Mouse (Mus musculus) kidney, embryonic 16.5 days (tissue): ENCODE measurements around the gene Epha3. TPM values are rescaled to one million over a fixed set of nuclear protein-coding genes. Genes with fewer than 3 reads are reported as not detected.

Source experiments
- ATAC-seq: fragments of 200-750 bp; cut with Nextera tagmentation; 2 replicates; pipeline ENCODE4 v1.8.0; 2017; ENCODE audit warnings: moderate TSS enrichment; ENCODE audit not compliant: low FRiP score, low TSS enrichment
- H3K27ac ChIP-seq: fragments of 300-500 bp; sonication (generic); 2 replicates; pipeline ENCODE4 v1.5.1; 2014; ENCODE audit warnings: low read length
- H3K27me3 ChIP-seq: fragments of 300-500 bp; sonication (generic); 2 replicates; pipeline ENCODE4 v1.6.1; 2014; ENCODE audit warnings: low read length, control low read depth, mixed read lengths; ENCODE audit not compliant: insufficient read depth
- H3K36me3 ChIP-seq: fragments of 300-500 bp; sonication (generic); 2 replicates; pipeline ENCODE4 v1.6.1; 2014; ENCODE audit warnings: low read length, control low read depth, mixed read lengths; ENCODE audit not compliant: insufficient read depth
- H3K4me1 ChIP-seq: fragments of 300-500 bp; sonication (generic); 2 replicates; pipeline ENCODE4 v1.6.1; 2014; ENCODE audit warnings: low read length, control low read depth, mixed read lengths; ENCODE audit not compliant: insufficient read depth
- H3K4me2 ChIP-seq: fragments of 300-500 bp; sonication (generic); replicated peaks from 2 replicates; pipeline ENCODE4 v1.6.1; 2014; ENCODE audit warnings: low read depth, low read length
- H3K4me3 ChIP-seq: fragments of 300-500 bp; sonication (generic); 2 replicates; pipeline ENCODE4 v1.5.1; 2014; ENCODE audit warnings: mild to moderate bottlenecking, low read length
- H3K9ac ChIP-seq: fragments of 300-500 bp; sonication (generic); replicated peaks from 2 replicates; pipeline ENCODE4 v1.6.1; 2014; ENCODE audit warnings: low read length
- H3K9me3 ChIP-seq: fragments of 300-500 bp; sonication (generic); 2 replicates; pipeline ENCODE4 v1.6.1; 2016; ENCODE audit warnings: low read length, control low read depth
- WGBS: fragments of 180-500 bp; shearing (Covaris S2); extraction: QIAGEN DNeasy Blood & Tissue Kit; methylation state at CpG from one replicate; pipeline ENCODE4 v1.1.7; 2014; 5-methylcytosine and 5-hydroxymethylcytosine counted together
- polyA plus RNA-seq: library from polyadenylated mRNA; unstranded; fragments of >200 nt; fragmentation: Nextera tagmentation; extraction: Ambion mirVana; gene quantifications from 2 replicates; pipeline ENCODE4 v1.2.1, GENCODE M21; 2015

The Epha3 gene
- polyA plus RNA-seq, 1 experiment from 2014 or later = 15.8 TPM

GRCm38 (mm10) chr16:63674426-63674825 is 189.5 kb downstream of the Epha3 start:
- WGBS = 52% methylated on average over 1 of the region's 1 CpGs
- no peak for ATAC-seq
- Histone ChIP-seq H3K4me2 (no peak overlapping the region), H3K4me1 (no peaks in the 10 kb centered on the region), H3K27me3 (no peaks in the 10 kb centered on the region), H3K9me3 (no peaks in the 10 kb centered on the region), H3K9ac (no peak overlapping the region), H3K4me3 (no peak overlapping the region), H3K27ac (no peak overlapping the region), H3K36me3 (no peaks in the 10 kb centered on the region)

- H3K4me1 ChIP-seq = no peaks in the 10 kb centered on the region
- H3K9ac ChIP-seq = no peak overlapping the region
- ATAC-seq = no peak
- no peak overlapping the region for H3K27ac ChIP-seq
- H3K27me3 ChIP-seq = no peaks in the 10 kb centered on the region
- no peaks in the 10 kb centered on the region for H3K36me3 ChIP-seq
- H3K9me3 ChIP-seq = no peaks in the 10 kb centered on the region
- WGBS = 94% methylated on average over 9 of the region's 9 CpGs
- H3K4me3 ChIP-seq = no peak overlapping the region
- no peak overlapping the region for H3K4me2 ChIP-seq
Measured at GRCm38 (mm10) chr16:63673236-63673840, 190.6 kb downstream of the Epha3 start.

DNA sequence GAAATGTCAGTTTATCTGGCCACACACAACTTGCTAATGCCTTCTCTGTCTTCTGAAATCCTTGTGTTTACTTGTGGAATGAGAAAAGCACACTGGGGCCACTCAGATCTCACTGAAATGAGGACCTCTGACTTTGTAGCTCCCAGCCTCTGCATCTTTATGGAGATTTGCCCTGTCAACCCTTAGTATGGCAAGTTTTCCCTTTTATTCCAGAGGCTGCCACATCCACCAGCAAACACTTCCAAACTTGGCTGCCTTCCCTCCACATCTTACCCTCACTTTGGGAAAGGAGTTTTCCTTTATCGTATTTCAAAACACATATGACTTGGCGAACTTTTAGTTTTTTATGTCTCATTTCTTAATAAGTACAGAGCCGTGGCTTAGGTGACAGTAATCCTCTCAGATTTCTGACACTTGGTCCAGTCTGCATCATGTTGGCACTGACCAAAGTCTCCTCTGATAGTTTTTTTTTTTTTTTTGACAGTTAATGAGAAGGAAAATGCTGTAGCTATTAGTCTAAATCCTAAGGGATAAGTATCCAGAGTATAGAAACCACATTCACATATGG is 198.0 kb downstream of the Epha3 start:
- H3K4me2 ChIP-seq = no peak overlapping the region
- H3K4me3 ChIP-seq = no peak overlapping the region
- H3K36me3 ChIP-seq = no peaks in the 10 kb centered on the region
- ATAC-seq = no peak
- no peaks in the 10 kb centered on the region for H3K27me3 ChIP-seq
- H3K27ac ChIP-seq = no peak overlapping the region
- 56% methylated on average over 3 of the region's 3 CpGs for WGBS
- no peaks in the 10 kb centered on the region for H3K4me1 ChIP-seq
- H3K9me3 ChIP-seq = no peaks in the 10 kb centered on the region
- H3K9ac ChIP-seq = no peak overlapping the region

GRCm38 (mm10) chr16:63658302-63658974 is 205.5 kb downstream of the Epha3 start:
- peaks cover 5% of the 10 kb centered on the region; the same call in 1 of the 2 replicates for H3K4me1 ChIP-seq
- H3K9ac ChIP-seq = no peak overlapping the region
- 30% methylated on average over 4 of the region's 4 CpGs for WGBS
- no peaks in the 10 kb centered on the region for H3K27me3 ChIP-seq
- no peak for ATAC-seq
- no peak overlapping the region for H3K4me2 ChIP-seq
- no peaks in the 10 kb centered on the region for H3K9me3 ChIP-seq
- H3K4me3 ChIP-seq = no peak overlapping the region
- H3K36me3 ChIP-seq = no peaks in the 10 kb centered on the region
- H3K27ac ChIP-seq = no peak overlapping the region

DNA sequence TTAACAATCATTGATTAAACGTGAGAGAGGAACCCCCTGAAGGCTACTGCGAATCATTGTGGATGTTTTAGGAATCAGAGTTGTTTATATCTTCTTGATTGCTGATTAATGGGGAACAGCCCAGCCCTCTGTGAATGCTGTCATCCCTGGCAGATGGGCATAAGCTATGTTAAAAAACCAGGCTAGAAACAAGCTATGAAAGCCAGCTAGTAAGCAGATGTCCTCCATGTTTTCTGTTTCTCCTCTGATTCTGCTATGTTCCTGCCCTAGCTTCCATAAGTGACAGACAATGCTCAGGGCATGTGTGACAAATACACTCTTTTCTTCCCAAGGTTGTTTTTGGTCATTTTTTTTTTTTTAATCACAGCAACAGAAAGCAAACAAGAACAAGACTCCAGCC is 206.2 kb downstream of the Epha3 start:
- H3K4me3 ChIP-seq = no peak overlapping the region
- WGBS = 66% methylated on average over 2 of the region's 2 CpGs
- no peaks in the 10 kb centered on the region for H3K27me3 ChIP-seq
- H3K4me2 ChIP-seq = no peak overlapping the region
- no peak overlapping the region for H3K27ac ChIP-seq
- H3K4me1 ChIP-seq = peaks cover 5% of the 10 kb centered on the region; the same call in 1 of the 2 replicates
- no peak overlapping the region for H3K9ac ChIP-seq
- no peaks in the 10 kb centered on the region for H3K9me3 ChIP-seq
- no peaks in the 10 kb centered on the region for H3K36me3 ChIP-seq
- ATAC-seq = no peak

DNA sequence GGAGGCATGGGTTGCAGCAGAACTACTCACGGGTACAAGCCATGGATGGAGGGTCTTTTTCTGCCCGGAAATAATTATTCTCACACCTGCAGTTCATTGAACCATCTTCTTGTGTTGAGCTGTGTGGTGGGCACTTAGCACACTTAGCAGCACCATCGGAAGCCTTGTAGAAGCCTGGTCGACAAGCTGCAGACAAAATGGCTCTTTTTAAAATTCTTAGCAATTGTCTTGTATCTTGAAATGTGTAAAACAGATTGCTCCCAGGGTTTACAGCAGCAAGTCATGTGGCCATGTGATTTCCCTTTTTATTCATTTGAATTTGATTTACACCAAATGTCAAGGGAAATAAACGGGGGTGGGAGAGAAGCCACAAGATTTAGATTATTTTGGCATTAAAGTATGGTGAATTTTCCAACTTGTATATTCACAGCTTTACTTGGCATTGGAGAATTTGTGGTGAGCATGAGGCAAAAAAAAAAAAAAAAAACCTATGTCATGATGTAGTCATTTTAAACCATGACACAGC is 210.5 kb downstream of the Epha3 start:
- H3K36me3 ChIP-seq = no peaks in the 10 kb centered on the region
- no peak overlapping the region for H3K4me2 ChIP-seq
- no peak overlapping the region for H3K4me3 ChIP-seq
- peaks cover 4% of the 10 kb centered on the region; the same call in 1 of the 2 replicates for H3K4me1 ChIP-seq
- no peaks in the 10 kb centered on the region for H3K9me3 ChIP-seq
- no peak for ATAC-seq
- 68% methylated on average over 5 of the region's 5 CpGs for WGBS
- no peak overlapping the region for H3K27ac ChIP-seq
- H3K9ac ChIP-seq = no peak overlapping the region
- no peaks in the 10 kb centered on the region for H3K27me3 ChIP-seq

DNA sequence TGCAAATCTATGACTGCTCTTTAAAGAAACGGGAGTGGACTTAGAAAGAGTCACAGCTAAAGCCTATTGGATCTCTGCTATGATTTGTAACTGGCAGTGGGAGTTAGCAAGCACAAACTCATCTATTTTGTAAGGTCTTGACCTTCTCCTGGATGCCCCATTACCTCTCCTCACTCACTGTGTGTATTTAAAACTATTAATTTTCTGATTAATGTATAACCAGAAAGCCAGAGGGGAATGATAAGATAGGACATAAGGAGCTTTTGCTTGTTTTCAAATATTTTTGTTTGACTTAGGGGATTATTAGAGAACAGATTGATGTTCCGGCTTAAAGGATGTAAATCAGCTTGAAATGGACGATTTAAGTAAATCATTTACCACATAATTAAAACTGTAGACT is 213.2 kb downstream of the Epha3 start:
- peak; percentile 23; the same call in 1 of the 2 replicates for ATAC-seq
- Histone ChIP-seq H3K27me3 (no peaks in the 10 kb centered on the region), H3K36me3 (no peaks in the 10 kb centered on the region), H3K4me3 (no peak overlapping the region), H3K9me3 (no peaks in the 10 kb centered on the region), H3K4me2 (no peak overlapping the region), H3K4me1 (0 out of 2 replicates have a peak, but pooled peaks cover 3% of the 10 kb centered on the region), H3K27ac (no peak overlapping the region), H3K9ac (no peak overlapping the region)
- WGBS = 43% methylated on average over 3 of the region's 3 CpGs

GRCm38 (mm10) chr16:63646577-63646976 is 217.4 kb downstream of the Epha3 start:
- Histone ChIP-seq H3K9me3 (no peaks in the 10 kb centered on the region), H3K36me3 (no peaks in the 10 kb centered on the region), H3K9ac (no peak overlapping the region), H3K27me3 (no peaks in the 10 kb centered on the region), H3K4me1 (no peaks in the 10 kb centered on the region), H3K27ac (no peak overlapping the region), H3K4me2 (no peak overlapping the region), H3K4me3 (no peak overlapping the region)
- no peak for ATAC-seq

- peak; percentile 83 for ATAC-seq
- H3K27ac ChIP-seq = no peak overlapping the region
Measured at GRCm38 (mm10) chr16:63642641-63643040, 221.3 kb downstream of the Epha3 start.

GRCm38 (mm10) chr16:63641603-63642002 is 222.4 kb downstream of the Epha3 start:
- Histone ChIP-seq H3K9ac (no peak overlapping the region), H3K4me2 (no peak overlapping the region), H3K36me3 (no peaks in the 10 kb centered on the region), H3K9me3 (no peaks in the 10 kb centered on the region), H3K4me3 (no peak overlapping the region), H3K27ac (no peak overlapping the region), H3K27me3 (no peaks in the 10 kb centered on the region), H3K4me1 (no peaks in the 10 kb centered on the region)
- no peak for ATAC-seq
- WGBS = 52% methylated on average over 3 of the region's 3 CpGs

More at GRCm38 (mm10) chr16:63642641-63643040, 221.3 kb downstream of the Epha3 start:
- Histone ChIP-seq H3K4me2 (no peak overlapping the region), H3K9me3 (no peaks in the 10 kb centered on the region), H3K4me1 (no peaks in the 10 kb centered on the region), H3K27me3 (no peaks in the 10 kb centered on the region), H3K4me3 (no peak overlapping the region), H3K9ac (no peak overlapping the region), H3K36me3 (no peaks in the 10 kb centered on the region)
- 24% methylated on average over 2 of the region's 2 CpGs for WGBS
